Mouse (Mus musculus) lung, postnatal 0 days (tissue): Measurements from ENCODE around the gene Npcd. TPM values are rescaled to one million over a fixed set of nuclear protein-coding genes. Genes with fewer than 3 reads are reported as not detected.

Experiments
- ATAC-seq: fragments of 200-750 bp; cut with Nextera tagmentation; 2 replicates; pipeline ENCODE4 v1.8.0; 2017; ENCODE audit warnings: moderate library complexity
- DNase-seq: peaks from one replicate; pipeline ENCODE4 v3.0.0-alpha.2; 2016; ENCODE audit warnings: low spot score
- H3K27ac ChIP-seq: fragments of 300-500 bp; sonication (generic); 2 replicates; pipeline ENCODE4 v1.5.1; 2014; ENCODE audit warnings: antibody characterized with exemption, mild to moderate bottlenecking, low read length, mixed read lengths
- H3K27me3 ChIP-seq: fragments of 300-500 bp; sonication (generic); replicated peaks from 2 replicates; pipeline ENCODE4 v1.6.1; 2014; ENCODE audit warnings: low read length, mixed read lengths; ENCODE audit not compliant: insufficient read depth
- H3K36me3 ChIP-seq: fragments of 300-500 bp; sonication (generic); 2 replicates; pipeline ENCODE4 v1.6.1; 2014; ENCODE audit warnings: low read length, mixed read lengths; ENCODE audit not compliant: insufficient read depth
- H3K4me1 ChIP-seq: fragments of 300-500 bp; sonication (generic); 2 replicates; pipeline ENCODE4 v1.6.1; 2014; ENCODE audit warnings: antibody characterized with exemption, low read depth, low read length, mixed read lengths; ENCODE audit not compliant: insufficient read depth
- H3K4me2 ChIP-seq: fragments of 300-500 bp; sonication (generic); replicated peaks from 2 replicates; pipeline ENCODE4 v1.6.1; 2014; ENCODE audit warnings: low read depth, mild to moderate bottlenecking, low read length, moderate library complexity, mixed read lengths
- H3K4me3 ChIP-seq: fragments of 300-500 bp; sonication (generic); 2 replicates; pipeline ENCODE4 v1.5.1; 2014; ENCODE audit warnings: low read depth, low read length
- H3K9ac ChIP-seq: fragments of 300-500 bp; sonication (generic); replicated peaks from 2 replicates; pipeline ENCODE4 v1.6.1; 2014; ENCODE audit warnings: low read depth, mild to moderate bottlenecking
- H3K9me3 ChIP-seq: fragments of 300-500 bp; sonication (generic); 2 replicates; pipeline ENCODE4 v1.6.1; 2016; ENCODE audit warnings: low read length, mixed read lengths
- CTCF ChIP-seq: IDR thresholded peaks from 2 replicates; pipeline ENCODE4 v1.5.1; 2016; ENCODE audit warnings: antibody characterized with exemption, mild to moderate bottlenecking
- EP300 ChIP-seq: IDR thresholded peaks from 2 replicates; pipeline ENCODE4 v1.6.1; 2016; ENCODE audit warnings: antibody characterized with exemption, mild to moderate bottlenecking, control low read depth
- WGBS: fragments of 180-500 bp; shearing (Covaris S2); extraction: QIAGEN DNeasy Blood & Tissue Kit; methylation state at CpG from one replicate; pipeline ENCODE4 v1.1.7; 2014; 5-methylcytosine and 5-hydroxymethylcytosine counted together
- polyA plus RNA-seq: library from polyadenylated mRNA; unstranded; fragments of >200 nt; fragmentation: Nextera tagmentation; extraction: Ambion mirVana; gene quantifications from 2 replicates; pipeline ENCODE4 v1.2.1, GENCODE M21; 2015

Gene Npcd
- polyA plus RNA-seq, 1 experiment from 2014 or later = not detected

- H3K4me1 ChIP-seq = peaks cover 3% of the 10 kb centered on the region; the same call in 1 of the 2 replicates
- peak overlapping the region; percentile 88 for H3K4me2 ChIP-seq
- DNase-seq (peak; percentile 49), ATAC-seq (peak; percentile 13; the same call in 1 of the 2 replicates)
- no peaks in the 10 kb centered on the region for H3K9me3 ChIP-seq
- peak overlapping the region; percentile 79 for H3K27ac ChIP-seq
- peaks cover 1% of the 10 kb centered on the region; the same call in 1 of the 2 replicates for H3K36me3 ChIP-seq
- under 1% methylated on average over 41 of the region's 41 CpGs for WGBS
- H3K9ac ChIP-seq = peak overlapping the region; percentile 71
- no peaks in the 10 kb centered on the region for H3K27me3 ChIP-seq
- peak overlapping the region; percentile 73 for H3K4me3 ChIP-seq
- TF ChIP-seq CTCF (no peak), EP300 (no peak)
These were observed 586 bp downstream of the Npcd start for GRCm38 (mm10) chr15:79833251-79834050.

GRCm38 (mm10) chr15:79832064-79832900 lies 1.8 kb downstream of the Npcd start:
- H3K4me3 ChIP-seq = peak overlapping the region; percentile 73; the same call in 1 of the 2 replicates

GRCm38 (mm10) chr15:79830388-79830787 lies 3.6 kb downstream of the Npcd start:
- no peak overlapping the region for H3K4me2 ChIP-seq
- peak; percentile 85 for DNase-seq

More at GRCm38 (mm10) chr15:79832064-79832900, 1.8 kb downstream of the Npcd start:
- peak overlapping the region; percentile 79; the same call in 1 of the 2 replicates for H3K27ac ChIP-seq
- H3K4me2 ChIP-seq = peak overlapping the region; percentile 88
- H3K4me1 ChIP-seq = peaks cover 3% of the 10 kb centered on the region; the same call in 1 of the 2 replicates
- H3K9ac ChIP-seq = no peak overlapping the region
- no peak for ATAC-seq
- H3K9me3 ChIP-seq = no peaks in the 10 kb centered on the region
- peak; percentile 89 for DNase-seq
- no peaks in the 10 kb centered on the region for H3K27me3 ChIP-seq
- 31% methylated on average over 18 of the region's 18 CpGs for WGBS
- H3K36me3 ChIP-seq = peaks cover 7% of the 10 kb centered on the region; the same call in 1 of the 2 replicates
- no peak for TF ChIP-seq EP300
- TF ChIP-seq CTCF = peak; percentile 96

GRCm38 (mm10) chr15:79829431-79829830 lies 4.6 kb downstream of the Npcd start:
- H3K4me1 ChIP-seq = peaks cover 6% of the 10 kb centered on the region; the same call in 1 of the 2 replicates
- peaks cover 7% of the 10 kb centered on the region; the same call in 1 of the 2 replicates for H3K36me3 ChIP-seq
- H3K27ac ChIP-seq = no peak overlapping the region
- H3K4me2 ChIP-seq = no peak overlapping the region
- 81% methylated on average over 5 of the region's 5 CpGs for WGBS
- no peak overlapping the region for H3K4me3 ChIP-seq
- no peak for DNase-seq
- H3K9me3 ChIP-seq = no peaks in the 10 kb centered on the region
- no peak overlapping the region for H3K9ac ChIP-seq
- no peak for ATAC-seq
- TF ChIP-seq EP300 (no peak), CTCF (no peak)
- H3K27me3 ChIP-seq = no peaks in the 10 kb centered on the region

More at GRCm38 (mm10) chr15:79830388-79830787, 3.6 kb downstream of the Npcd start:
- Histone ChIP-seq H3K9me3 (no peaks in the 10 kb centered on the region), H3K9ac (no peak overlapping the region), H3K4me1 (peaks cover 6% of the 10 kb centered on the region; the same call in 1 of the 2 replicates), H3K27me3 (no peaks in the 10 kb centered on the region), H3K36me3 (peaks cover 7% of the 10 kb centered on the region; the same call in 1 of the 2 replicates), H3K27ac (no peak overlapping the region), H3K4me3 (no peak overlapping the region)
- no peak for TF ChIP-seq EP300
- peak; percentile 92 for TF ChIP-seq CTCF
- 20% methylated on average over 4 of the region's 4 CpGs for WGBS
- no peak for ATAC-seq

GRCm38 (mm10) chr15:79828366-79829035 lies 5.5 kb downstream of the Npcd start:
- no peak overlapping the region for H3K4me3 ChIP-seq
- DNase-seq (no peak), ATAC-seq (no peak)
- peaks cover 6% of the 10 kb centered on the region; the same call in 1 of the 2 replicates for H3K4me1 ChIP-seq
- no peak overlapping the region for H3K9ac ChIP-seq
- WGBS = 61% methylated on average over 43 of the region's 46 CpGs
- H3K27ac ChIP-seq = no peak overlapping the region
- TF ChIP-seq CTCF (peak; percentile 61), EP300 (no peak)
- no peak overlapping the region for H3K4me2 ChIP-seq
- no peaks in the 10 kb centered on the region for H3K27me3 ChIP-seq
- peaks cover 7% of the 10 kb centered on the region; the same call in 1 of the 2 replicates for H3K36me3 ChIP-seq
- H3K9me3 ChIP-seq = no peaks in the 10 kb centered on the region
